Mouse (Mus musculus): ENCODE data around the gene Olfr1269.
A peak's percentile ranks its signal among the peaks of the same experiment; 100 is the strongest.

Gene Olfr1269

GRCm38 (mm10) chr2:90121312-90121711 lies at the start of gene Olfr1269:
Olfr1269 (minus strand) TSS chr2:90121412.
- DNase-seq (ENCODE audit: low spot score) = no peak

- no peak for DNase-seq (ENCODE audit: low spot score)
Measured at GRCm38 (mm10) chr2:90153916-90154315, 32.7 kb upstream of the Olfr1269 start.

- no peak for DNase-seq (ENCODE audit: low spot score)
Measured at GRCm38 (mm10) chr2:90152991-90153390, 31.8 kb upstream of the Olfr1269 start, which contains the start of gene Olfr1270. Olfr1270 (minus strand) TSS chr2:90153091.

GRCm38 (mm10) chr2:90142196-90142595 lies 21.0 kb upstream of the Olfr1269 start, which contains the start of gene Olfr32:
Olfr32 (minus strand) TSS chr2:90142296.
- no peak for DNase-seq (ENCODE audit: low spot score)

- DNase-seq (ENCODE audit: low spot score) = peak; percentile 0
Measured at GRCm38 (mm10) chr2:90070065-90070464, 51.1 kb downstream of the Olfr1269 start.

Data from left cerebral cortex, adult 11 months (tissue).